Mouse (Mus musculus): ENCODE data around the gene Golga2. TPM values are rescaled to one million over a fixed set of nuclear protein-coding genes. Genes with fewer than 3 reads are reported as not detected.
A peak's percentile ranks its signal among the peaks of the same experiment; 100 is the strongest.

Golga2 gene
- polyA plus RNA-seq, 1 experiment from 2014 or later: 30.0 TPM

DNA sequence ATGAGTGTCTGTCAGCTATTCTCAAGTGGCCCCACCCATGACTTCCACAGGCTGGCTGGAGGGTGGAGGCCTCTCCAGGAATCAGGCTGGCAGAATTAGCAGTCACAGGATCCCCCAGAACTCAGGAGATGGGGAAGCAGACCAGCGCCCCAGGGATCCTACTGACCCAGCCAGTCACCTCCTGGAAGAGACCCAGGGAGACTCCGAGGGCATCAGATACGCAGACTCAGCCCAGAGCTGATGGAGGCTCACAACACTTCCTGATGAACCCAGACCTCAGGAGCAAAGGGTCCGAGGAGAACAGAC is 54.4 kb downstream of the Golga2 start:
- ATAC-seq (ENCODE audit: low read depth): no peak
- no peaks in the 10 kb centered on the region; the same call in 1 of the 2 replicates for H3K27me3 ChIP-seq
- 80% methylated on average over 4 of the region's 4 CpGs for WGBS
- no peak overlapping the region for H3K27ac ChIP-seq (replicated peaks)
- H3K36me3 ChIP-seq: peaks cover 43% of the 10 kb centered on the region
- no peaks in the 10 kb centered on the region for H3K9me3 ChIP-seq
- no peak overlapping the region for H3K4me3 ChIP-seq
- H3K9ac ChIP-seq: no peak overlapping the region
- H3K4me2 ChIP-seq: no peak overlapping the region
- peaks cover 18% of the 10 kb centered on the region for H3K4me1 ChIP-seq (replicated peaks)

GRCm38 (mm10) chr2:32342039-32342438 is 54.9 kb downstream of the Golga2 start:
- H3K9me3 ChIP-seq: no peaks in the 10 kb centered on the region
- no peak overlapping the region for H3K4me3 ChIP-seq
- H3K9ac ChIP-seq: no peak overlapping the region
- H3K27ac ChIP-seq (replicated peaks): no peak overlapping the region
- no peak overlapping the region for H3K4me2 ChIP-seq
- ATAC-seq (ENCODE audit: low read depth): no peak
- H3K4me1 ChIP-seq (replicated peaks): peaks cover 18% of the 10 kb centered on the region
- no peaks in the 10 kb centered on the region; the same call in 1 of the 2 replicates for H3K27me3 ChIP-seq
- 81% methylated on average over 4 of the region's 4 CpGs for WGBS
- H3K36me3 ChIP-seq: peaks cover 43% of the 10 kb centered on the region

DNA sequence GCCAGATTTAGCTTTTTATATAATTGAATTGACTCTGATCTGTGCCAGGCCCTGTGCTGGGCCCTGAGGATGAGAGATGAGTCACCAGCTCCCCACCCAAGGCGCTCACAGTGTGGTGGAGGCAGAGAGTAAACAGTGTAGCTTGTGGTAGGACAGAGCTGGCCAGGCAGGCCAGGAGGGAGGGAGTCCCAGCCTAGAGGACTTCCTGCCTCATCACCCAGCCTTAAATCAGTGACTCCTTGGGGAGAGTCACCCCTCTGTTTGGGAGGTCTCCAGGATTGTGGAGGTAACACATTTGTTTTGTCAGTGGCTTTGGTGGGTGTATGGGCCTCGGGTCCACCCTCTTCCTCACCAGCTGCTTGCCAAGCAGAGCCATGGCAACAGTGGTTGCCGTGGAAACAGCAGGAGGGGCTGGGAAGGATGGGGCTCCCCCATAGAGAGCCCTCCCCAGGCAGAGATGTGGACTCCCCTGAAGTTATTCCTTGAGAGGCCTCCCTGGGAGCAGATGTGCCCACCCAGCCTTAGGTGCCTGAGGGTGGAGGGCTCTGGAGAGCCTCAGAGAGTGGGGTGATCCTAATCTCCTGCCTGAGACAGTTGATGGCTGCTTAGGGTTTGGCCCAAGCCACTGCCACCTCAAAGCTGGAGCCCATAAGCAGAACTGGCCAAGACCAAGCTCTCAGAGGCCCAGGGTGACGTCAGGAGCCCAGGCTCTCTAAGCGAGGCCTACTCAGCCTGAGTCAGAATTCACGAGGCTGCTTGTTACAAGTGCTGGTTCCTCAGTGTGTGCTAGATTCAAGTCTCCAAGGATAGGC is 55.6 kb downstream of the Golga2 start:
- Histone ChIP-seq H3K4me1 (replicated peaks) (peaks cover 18% of the 10 kb centered on the region), H3K27ac (replicated peaks) (peak overlapping the region; percentile 38; the same call in 1 of the 2 replicates), H3K4me2 (no peak overlapping the region), H3K27me3 (no peaks in the 10 kb centered on the region; the same call in 1 of the 2 replicates), H3K9me3 (no peaks in the 10 kb centered on the region), H3K4me3 (no peak overlapping the region), H3K9ac (peak overlapping the region; percentile 27; the same call in 1 of the 2 replicates), H3K36me3 (peaks cover 36% of the 10 kb centered on the region)
- ATAC-seq (ENCODE audit: low read depth): peak; percentile 37; the same call in 1 of the 2 replicates
- WGBS: 61% methylated on average over 6 of the region's 6 CpGs

DNA sequence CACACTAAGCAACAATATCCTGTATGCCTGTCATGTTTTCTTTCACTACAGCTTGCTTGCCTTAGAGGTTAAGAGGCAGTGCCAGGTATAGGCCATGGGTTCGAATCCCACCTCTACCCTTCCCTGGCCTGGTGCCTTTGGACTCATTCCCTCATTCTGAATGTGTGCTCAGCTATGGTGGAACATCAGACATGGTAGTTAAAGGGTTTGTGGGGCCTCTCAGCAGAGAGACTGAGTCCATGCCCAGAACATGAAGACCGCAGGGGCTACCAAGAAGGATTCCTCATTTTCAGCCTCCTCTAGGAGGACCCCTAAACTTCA is 56.1 kb downstream of the Golga2 start:
- no peak overlapping the region for H3K4me2 ChIP-seq
- H3K9ac ChIP-seq: no peak overlapping the region
- H3K36me3 ChIP-seq: peaks cover 30% of the 10 kb centered on the region
- H3K27me3 ChIP-seq: no peaks in the 10 kb centered on the region
- no peak overlapping the region for H3K4me3 ChIP-seq
- H3K4me1 ChIP-seq (replicated peaks): peaks cover 18% of the 10 kb centered on the region
- WGBS: 95% methylated on average over 2 of the region's 2 CpGs
- no peak for ATAC-seq (ENCODE audit: low read depth)
- 0 out of 2 replicates have a peak overlapping the region, but pooled peaks have one; percentile 38 for H3K27ac ChIP-seq (replicated peaks)
- H3K9me3 ChIP-seq: no peaks in the 10 kb centered on the region

DNA sequence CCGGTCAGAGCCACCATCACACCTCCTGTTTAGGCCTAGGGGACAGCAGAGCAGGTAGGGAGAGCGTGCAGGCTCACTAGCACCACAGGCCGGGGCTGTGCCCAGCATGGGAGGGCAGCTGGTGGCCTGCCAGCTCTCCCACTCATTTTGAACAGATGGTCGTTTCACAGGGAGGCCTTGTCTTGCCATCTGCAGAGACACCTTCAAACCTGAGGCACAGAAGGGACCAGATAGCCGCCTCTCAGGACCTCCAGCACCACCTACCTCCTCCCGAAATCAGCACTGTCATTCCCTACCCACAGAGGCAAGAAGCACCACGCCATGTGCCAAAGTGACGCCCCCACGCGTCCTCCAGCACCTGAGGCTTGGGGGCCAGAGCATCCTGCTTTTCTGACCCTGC is 56.9 kb downstream of the Golga2 start:
- no peak overlapping the region for H3K4me2 ChIP-seq
- peaks cover 26% of the 10 kb centered on the region for H3K36me3 ChIP-seq
- no peak overlapping the region for H3K4me3 ChIP-seq
- no peaks in the 10 kb centered on the region for H3K9me3 ChIP-seq
- H3K4me1 ChIP-seq (replicated peaks): peaks cover 18% of the 10 kb centered on the region
- H3K27me3 ChIP-seq: no peaks in the 10 kb centered on the region
- ATAC-seq (ENCODE audit: low read depth): no peak
- H3K27ac ChIP-seq (replicated peaks): no peak overlapping the region
- 76% methylated on average over 10 of the region's 10 CpGs for WGBS
- 0 out of 2 replicates have a peak overlapping the region, but pooled peaks have one; percentile 22 for H3K9ac ChIP-seq

- Histone ChIP-seq H3K4me1 (replicated peaks) (peaks cover 22% of the 10 kb centered on the region), H3K4me2 (no peak overlapping the region), H3K9me3 (no peaks in the 10 kb centered on the region), H3K27ac (replicated peaks) (no peak overlapping the region), H3K36me3 (peaks cover 19% of the 10 kb centered on the region), H3K27me3 (no peaks in the 10 kb centered on the region), H3K9ac (no peak overlapping the region), H3K4me3 (no peak overlapping the region)
- ATAC-seq (ENCODE audit: low read depth): no peak
- WGBS: 68% methylated on average over 14 of the region's 14 CpGs
Measured at GRCm38 (mm10) chr2:32344598-32345321, 57.6 kb downstream of the Golga2 start.

- H3K9ac ChIP-seq: no peak overlapping the region
- no peak overlapping the region for H3K4me2 ChIP-seq
- WGBS: 79% methylated on average over 6 of the region's 6 CpGs
- H3K4me1 ChIP-seq (replicated peaks): peaks cover 44% of the 10 kb centered on the region
- no peaks in the 10 kb centered on the region for H3K9me3 ChIP-seq
- peaks cover 17% of the 10 kb centered on the region; the same call in 1 of the 2 replicates for H3K36me3 ChIP-seq
- ATAC-seq (ENCODE audit: low read depth): no peak
- no peaks in the 10 kb centered on the region for H3K27me3 ChIP-seq
- no peak overlapping the region for H3K4me3 ChIP-seq
- no peak overlapping the region for H3K27ac ChIP-seq (replicated peaks)
Measured at GRCm38 (mm10) chr2:32347019-32347418, 59.8 kb downstream of the Golga2 start.

GRCm38 (mm10) chr2:32348311-32348710 is 61.1 kb downstream of the Golga2 start:
- ATAC-seq (ENCODE audit: low read depth): no peak
- 77% methylated on average over 11 of the region's 11 CpGs for WGBS

DNA sequence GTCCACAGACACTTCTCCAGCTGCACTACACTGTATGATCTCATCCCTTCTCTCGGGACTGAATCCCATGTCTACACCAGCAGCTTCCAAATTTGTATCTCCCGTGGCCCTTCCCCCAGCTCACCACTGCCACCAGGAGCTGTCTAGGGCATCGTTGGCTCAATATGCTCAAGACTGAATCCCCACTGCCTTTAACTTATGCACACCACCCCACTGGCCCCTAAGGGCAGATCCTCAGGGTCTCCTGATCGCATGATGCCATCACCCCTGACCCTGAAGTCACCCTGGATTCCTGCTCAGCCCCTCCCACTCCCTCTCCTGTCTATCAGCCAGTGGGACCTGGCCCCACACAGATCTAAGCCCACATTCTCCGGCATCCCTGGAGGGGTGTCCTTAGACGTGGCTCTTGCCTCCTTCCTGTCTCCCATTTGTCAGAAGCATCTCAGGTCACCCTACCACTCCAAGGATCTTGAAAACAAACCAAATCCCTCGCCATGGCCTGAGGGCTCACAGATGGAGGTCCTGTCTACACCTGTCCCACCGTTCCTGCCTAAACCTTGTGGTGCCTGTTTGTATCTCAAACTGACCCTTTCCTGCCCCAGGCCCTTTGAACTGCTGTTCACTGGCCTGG is 62.6 kb downstream of the Golga2 start:
- Histone ChIP-seq H3K27me3 (no peaks in the 10 kb centered on the region), H3K4me2 (0 out of 2 replicates have a peak overlapping the region, but pooled peaks have one; percentile 5), H3K9ac (peak overlapping the region; percentile 89; the same call in 1 of the 2 replicates), H3K9me3 (no peaks in the 10 kb centered on the region), H3K4me1 (replicated peaks) (peaks cover 38% of the 10 kb centered on the region), H3K36me3 (peaks cover 16% of the 10 kb centered on the region; the same call in 1 of the 2 replicates), H3K27ac (replicated peaks) (no peak overlapping the region), H3K4me3 (no peak overlapping the region)
- ATAC-seq (ENCODE audit: low read depth): no peak
- 64% methylated on average over 8 of the region's 8 CpGs for WGBS

More at GRCm38 (mm10) chr2:32348311-32348710, 61.1 kb downstream of the Golga2 start:
- Histone ChIP-seq H3K36me3 (peaks cover 17% of the 10 kb centered on the region; the same call in 1 of the 2 replicates), H3K27ac (replicated peaks) (no peak overlapping the region), H3K4me1 (replicated peaks) (peaks cover 40% of the 10 kb centered on the region), H3K4me2 (no peak overlapping the region), H3K4me3 (no peak overlapping the region), H3K9ac (no peak overlapping the region), H3K27me3 (no peaks in the 10 kb centered on the region), H3K9me3 (no peaks in the 10 kb centered on the region)

- ATAC-seq (ENCODE audit: low read depth): no peak
Measured at GRCm38 (mm10) chr2:32350471-32351051, 63.4 kb downstream of the Golga2 start.

GRCm38 (mm10) chr2:32351471-32351961 is 64.3 kb downstream of the Golga2 start:
- peak; percentile 15; the same call in 1 of the 2 replicates for ATAC-seq (ENCODE audit: low read depth)
- H3K27me3 ChIP-seq: no peaks in the 10 kb centered on the region
- H3K4me3 ChIP-seq: peak overlapping the region; percentile 74
- peaks cover 9% of the 10 kb centered on the region; the same call in 1 of the 2 replicates for H3K36me3 ChIP-seq
- peak overlapping the region; percentile 89 for H3K9ac ChIP-seq
- H3K4me2 ChIP-seq: peak overlapping the region; percentile 73
- 48% methylated on average over 9 of the region's 9 CpGs for WGBS
- H3K9me3 ChIP-seq: no peaks in the 10 kb centered on the region
- H3K27ac ChIP-seq (replicated peaks): peak overlapping the region; percentile 96
- H3K4me1 ChIP-seq (replicated peaks): peaks cover 34% of the 10 kb centered on the region

More at GRCm38 (mm10) chr2:32350471-32351051, 63.4 kb downstream of the Golga2 start:
- Histone ChIP-seq H3K4me2 (peak overlapping the region; percentile 73), H3K36me3 (peaks cover 12% of the 10 kb centered on the region; the same call in 1 of the 2 replicates), H3K27ac (replicated peaks) (no peak overlapping the region), H3K27me3 (no peaks in the 10 kb centered on the region), H3K4me1 (replicated peaks) (peaks cover 34% of the 10 kb centered on the region), H3K9me3 (no peaks in the 10 kb centered on the region), H3K9ac (peak overlapping the region; percentile 89), H3K4me3 (no peak overlapping the region)
- WGBS: 52% methylated on average over 13 of the region's 13 CpGs
